Mouse (Mus musculus): ENCODE data around the gene Taf3. TPM values are rescaled to one million over a fixed set of nuclear protein-coding genes. Genes with fewer than 3 reads are reported as not detected.

Gene Taf3
- polyA plus RNA-seq, 1 experiment from 2014 or later = 12.6 TPM

DNA sequence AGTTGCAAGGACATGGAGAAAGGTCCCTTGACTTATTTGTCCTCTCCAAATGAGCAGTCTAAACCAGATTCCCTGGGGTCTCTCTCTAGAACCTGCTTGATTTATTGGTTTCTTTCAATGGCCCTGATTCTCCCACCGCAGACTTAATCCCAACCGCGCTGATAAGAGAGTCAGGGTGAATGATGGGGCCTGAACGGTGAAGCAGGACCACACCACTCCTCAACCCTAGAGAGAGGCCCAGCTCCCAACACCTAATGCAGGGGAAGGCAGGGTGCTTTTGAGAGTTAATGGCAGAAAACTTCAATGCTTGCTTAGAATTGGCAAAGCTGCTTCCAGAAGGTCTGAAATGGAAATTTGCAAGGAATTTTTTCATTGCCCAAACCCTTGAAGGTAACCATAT lies 173.2 kb downstream of the Taf3 start:
- Histone ChIP-seq H3K4me2 (ENCODE audit: low read length) (peak overlapping the region; percentile 91), H3K4me3 (replicated peaks; ENCODE audit: low read depth, low read length) (peak overlapping the region; percentile 57), H3K9ac (ENCODE audit: low read depth, low read length) (peak overlapping the region; percentile 58), H3K27me3 (ENCODE audit: insufficient read depth, low read length) (peaks cover 24% of the 10 kb centered on the region), H3K4me1 (replicated peaks; ENCODE audit: insufficient read depth, low read length) (no peaks in the 10 kb centered on the region), H3K36me3 (ENCODE audit: insufficient read depth, low read length) (no peaks in the 10 kb centered on the region), H3K27ac (peak overlapping the region; percentile 57; the same call in 1 of the 2 replicates), H3K9me3 (replicated peaks; ENCODE audit: low read length) (no peaks in the 10 kb centered on the region)
- DNase-seq (ENCODE audit: low spot score) = no peak
- TF ChIP-seq CTCF (IDR thresholded peaks at IDR 0.05; ENCODE audit: low read depth) = no peak
- no peak for ATAC-seq (replicated peaks; ENCODE audit: low FRiP score, low read depth)
- 29% methylated on average over 4 of the region's 4 CpGs for WGBS

DNA sequence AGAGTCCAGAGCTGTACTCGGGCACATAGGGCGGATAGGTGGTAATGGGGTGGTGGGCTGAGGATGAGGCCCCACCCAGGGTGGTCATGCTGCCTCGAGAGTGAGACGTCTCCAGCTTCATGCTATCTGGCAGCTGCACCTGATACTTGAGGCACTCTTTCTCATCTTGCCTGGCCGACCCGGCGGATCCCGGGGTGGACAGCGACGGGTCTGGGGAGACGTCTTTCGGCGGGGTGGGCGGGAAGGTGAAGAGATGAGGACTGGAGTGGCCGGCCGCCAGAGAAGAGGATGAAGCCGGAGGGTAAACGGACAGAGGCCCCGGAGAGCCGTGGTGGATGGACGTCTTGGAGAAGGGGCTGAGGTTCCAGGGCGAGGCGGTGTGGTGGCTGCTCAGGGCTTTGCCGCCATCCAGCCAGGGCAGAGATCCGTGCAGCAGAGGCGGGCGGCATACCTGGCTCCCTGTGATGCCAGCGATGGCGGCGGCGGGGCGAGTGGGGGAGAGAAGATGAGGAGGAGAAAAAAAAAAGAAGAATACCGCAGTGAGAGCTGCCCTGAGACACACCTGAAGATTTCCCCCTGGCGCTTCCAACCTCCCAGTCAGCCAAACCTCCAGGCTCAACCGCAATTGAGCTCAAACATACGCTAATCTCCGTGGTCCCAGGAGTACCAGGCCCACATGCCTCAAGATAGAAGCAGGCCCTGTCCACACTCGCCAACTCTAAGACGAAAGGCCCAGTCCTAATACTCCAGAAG lies 173.8 kb downstream of the Taf3 start:
- peaks cover 26% of the 10 kb centered on the region for H3K27me3 ChIP-seq (ENCODE audit: insufficient read depth, low read length)
- H3K9me3 ChIP-seq (replicated peaks; ENCODE audit: low read length) = no peaks in the 10 kb centered on the region
- no peaks in the 10 kb centered on the region for H3K36me3 ChIP-seq (ENCODE audit: insufficient read depth, low read length)
- peak overlapping the region; percentile 91 for H3K4me2 ChIP-seq (ENCODE audit: low read length)
- 21% methylated on average over 38 of the region's 39 CpGs for WGBS
- no peak for ATAC-seq (replicated peaks; ENCODE audit: low FRiP score, low read depth)
- H3K27ac ChIP-seq = peak overlapping the region; percentile 57; the same call in 1 of the 2 replicates
- H3K9ac ChIP-seq (ENCODE audit: low read depth, low read length) = peak overlapping the region; percentile 58
- DNase-seq (ENCODE audit: low spot score) = no peak
- H3K4me1 ChIP-seq (replicated peaks; ENCODE audit: insufficient read depth, low read length) = no peaks in the 10 kb centered on the region
- TF ChIP-seq CTCF (IDR thresholded peaks at IDR 0.05; ENCODE audit: low read depth) = no peak
- peak overlapping the region; percentile 57 for H3K4me3 ChIP-seq (replicated peaks; ENCODE audit: low read depth, low read length)

DNA sequence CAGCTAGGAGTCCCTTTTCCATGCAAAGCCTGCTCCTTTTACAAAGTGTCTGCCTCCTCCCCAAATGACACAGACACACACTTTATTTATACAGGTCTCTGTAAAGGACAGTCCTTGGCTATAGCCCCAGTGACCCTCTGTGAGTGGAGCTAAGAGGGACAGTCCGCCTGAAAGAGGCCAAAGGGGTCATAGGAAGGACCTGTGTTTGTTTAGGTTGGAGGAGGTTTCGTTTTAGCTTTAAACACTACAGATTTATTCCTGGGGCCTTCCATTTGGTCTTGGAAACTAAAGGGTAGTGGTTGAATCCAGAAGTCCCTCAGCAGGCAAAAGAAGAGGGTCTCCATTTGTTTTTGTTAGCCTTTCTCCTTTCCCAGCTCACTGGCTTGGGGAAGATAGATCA lies 174.6 kb downstream of the Taf3 start:
- Histone ChIP-seq H3K4me1 (replicated peaks; ENCODE audit: insufficient read depth, low read length) (no peaks in the 10 kb centered on the region), H3K27me3 (ENCODE audit: insufficient read depth, low read length) (peaks cover 32% of the 10 kb centered on the region), H3K4me3 (replicated peaks; ENCODE audit: low read depth, low read length) (peak overlapping the region; percentile 57), H3K27ac (peak overlapping the region; percentile 57; the same call in 1 of the 2 replicates), H3K36me3 (ENCODE audit: insufficient read depth, low read length) (no peaks in the 10 kb centered on the region), H3K4me2 (ENCODE audit: low read length) (peak overlapping the region; percentile 91), H3K9me3 (replicated peaks; ENCODE audit: low read length) (no peaks in the 10 kb centered on the region), H3K9ac (ENCODE audit: low read depth, low read length) (peak overlapping the region; percentile 58)
- DNase-seq (ENCODE audit: low spot score) (no peak), ATAC-seq (replicated peaks; ENCODE audit: low FRiP score, low read depth) (no peak)
- no peak for TF ChIP-seq CTCF (IDR thresholded peaks at IDR 0.05; ENCODE audit: low read depth)
- WGBS = 23% methylated on average over 2 of the region's 2 CpGs

DNA sequence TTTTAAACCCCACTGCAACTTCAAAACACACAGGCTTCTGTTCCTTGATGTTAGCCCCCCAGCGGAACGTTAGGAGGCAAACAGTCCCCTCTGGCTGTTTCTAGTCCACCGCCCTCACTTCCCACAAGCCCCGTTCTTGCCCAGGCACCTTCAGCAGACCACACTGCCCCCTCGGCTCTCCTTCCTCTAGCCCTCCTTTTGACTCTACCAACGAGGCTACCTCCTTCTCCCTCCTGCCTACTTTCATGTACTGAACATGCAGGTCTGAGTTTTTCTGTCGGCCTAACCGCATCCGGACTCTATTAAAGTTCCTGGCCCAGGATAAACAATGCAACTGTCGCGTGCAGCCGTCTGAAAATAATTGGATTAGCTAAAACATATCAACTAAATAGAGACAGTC lies 175.7 kb downstream of the Taf3 start:
- DNase-seq (ENCODE audit: low spot score) (no peak), ATAC-seq (replicated peaks; ENCODE audit: low FRiP score, low read depth) (no peak)
- Histone ChIP-seq H3K27ac (peak overlapping the region; percentile 58), H3K27me3 (ENCODE audit: insufficient read depth, low read length) (peaks cover 32% of the 10 kb centered on the region), H3K36me3 (ENCODE audit: insufficient read depth, low read length) (no peaks in the 10 kb centered on the region), H3K4me1 (replicated peaks; ENCODE audit: insufficient read depth, low read length) (no peaks in the 10 kb centered on the region), H3K4me3 (replicated peaks; ENCODE audit: low read depth, low read length) (peak overlapping the region; percentile 57), H3K9ac (ENCODE audit: low read depth, low read length) (peak overlapping the region; percentile 58; the same call in 1 of the 2 replicates), H3K4me2 (ENCODE audit: low read length) (peak overlapping the region; percentile 91), H3K9me3 (replicated peaks; ENCODE audit: low read length) (no peaks in the 10 kb centered on the region)
- WGBS = 16% methylated on average over 12 of the region's 12 CpGs
- no peak for TF ChIP-seq CTCF (IDR thresholded peaks at IDR 0.05; ENCODE audit: low read depth)

DNA sequence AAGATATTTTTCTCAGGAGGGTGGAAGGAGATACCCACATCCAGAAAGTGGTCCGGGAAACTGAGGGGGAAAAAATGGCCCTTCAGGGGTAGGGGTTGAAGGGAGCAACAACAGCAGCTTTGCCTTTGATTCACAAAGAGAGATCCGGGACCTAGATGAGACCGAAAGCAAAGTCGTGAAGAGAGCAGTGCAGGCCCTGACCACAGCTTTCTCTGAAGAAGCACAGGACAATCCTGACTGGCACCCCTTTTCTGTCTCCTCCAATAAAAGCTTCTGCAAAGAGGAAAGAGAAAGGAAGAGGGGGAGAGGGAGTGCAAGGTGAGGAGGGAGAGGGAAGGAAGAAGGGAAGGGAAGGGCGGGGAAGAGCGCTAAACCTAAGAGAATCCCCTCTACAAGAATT lies 176.6 kb downstream of the Taf3 start:
- no peak for TF ChIP-seq CTCF (IDR thresholded peaks at IDR 0.05; ENCODE audit: low read depth)
- Histone ChIP-seq H3K9ac (ENCODE audit: low read depth, low read length) (peak overlapping the region; percentile 58; the same call in 1 of the 2 replicates), H3K36me3 (ENCODE audit: insufficient read depth, low read length) (no peaks in the 10 kb centered on the region), H3K27me3 (ENCODE audit: insufficient read depth, low read length) (peaks cover 28% of the 10 kb centered on the region), H3K9me3 (replicated peaks; ENCODE audit: low read length) (no peaks in the 10 kb centered on the region), H3K4me3 (replicated peaks; ENCODE audit: low read depth, low read length) (peak overlapping the region; percentile 57), H3K27ac (no peak overlapping the region), H3K4me2 (ENCODE audit: low read length) (peak overlapping the region; percentile 91; the same call in 1 of the 2 replicates), H3K4me1 (replicated peaks; ENCODE audit: insufficient read depth, low read length) (no peaks in the 10 kb centered on the region)
- WGBS = 49% methylated on average over 6 of the region's 6 CpGs
- no peak for ATAC-seq (replicated peaks; ENCODE audit: low FRiP score, low read depth)
- no peak for DNase-seq (ENCODE audit: low spot score)

DNA sequence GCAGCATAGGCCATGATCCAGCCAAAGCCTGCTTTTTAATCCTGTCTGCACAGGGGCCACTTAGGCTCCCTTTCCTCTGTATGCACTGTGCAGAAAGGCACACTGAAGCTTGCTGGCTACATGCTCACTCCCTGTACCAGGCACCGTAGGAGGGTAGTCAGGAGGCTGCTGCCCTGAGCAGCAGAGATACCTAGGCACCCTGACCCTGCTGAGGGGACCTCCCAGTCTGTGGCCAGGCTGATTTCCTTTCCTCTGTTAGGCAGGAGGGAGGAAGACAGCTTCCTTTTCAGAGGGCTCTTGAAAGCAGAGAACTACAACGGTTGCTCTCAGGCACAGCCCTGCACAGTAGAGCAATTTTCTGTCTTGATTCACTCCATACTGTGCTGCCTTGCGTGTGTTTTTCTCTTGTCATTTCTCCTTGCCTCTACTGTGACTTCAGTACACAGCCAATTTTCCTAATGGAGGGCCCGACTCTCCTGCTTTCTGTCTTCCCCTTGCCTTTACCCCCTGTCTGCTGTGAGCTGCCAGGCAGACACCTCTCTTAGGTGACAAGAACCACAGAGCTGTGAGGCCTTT lies 177.2 kb downstream of the Taf3 start:
- no peak for TF ChIP-seq CTCF (IDR thresholded peaks at IDR 0.05; ENCODE audit: low read depth)
- peak overlapping the region; percentile 91 for H3K4me2 ChIP-seq (ENCODE audit: low read length)
- H3K27me3 ChIP-seq (ENCODE audit: insufficient read depth, low read length) = peaks cover 28% of the 10 kb centered on the region
- H3K27ac ChIP-seq = no peak overlapping the region
- WGBS = 27% methylated on average over 4 of the region's 4 CpGs
- no peak for DNase-seq (ENCODE audit: low spot score)
- no peaks in the 10 kb centered on the region for H3K36me3 ChIP-seq (ENCODE audit: insufficient read depth, low read length)
- no peaks in the 10 kb centered on the region for H3K9me3 ChIP-seq (replicated peaks; ENCODE audit: low read length)
- H3K4me1 ChIP-seq (replicated peaks; ENCODE audit: insufficient read depth, low read length) = no peaks in the 10 kb centered on the region
- peak overlapping the region; percentile 57 for H3K4me3 ChIP-seq (replicated peaks; ENCODE audit: low read depth, low read length)
- ATAC-seq (replicated peaks; ENCODE audit: low FRiP score, low read depth) = no peak
- H3K9ac ChIP-seq (ENCODE audit: low read depth, low read length) = peak overlapping the region; percentile 58; the same call in 1 of the 2 replicates
